Mouse (Mus musculus): ENCODE measurements at regions not wholly inside any gene's neighbourhood (a gene's known extent, or its start where the extent isn't known, plus 50 kb on each side); places are given as distances from the start of the nearest gene placed in this dataset.

DNA sequence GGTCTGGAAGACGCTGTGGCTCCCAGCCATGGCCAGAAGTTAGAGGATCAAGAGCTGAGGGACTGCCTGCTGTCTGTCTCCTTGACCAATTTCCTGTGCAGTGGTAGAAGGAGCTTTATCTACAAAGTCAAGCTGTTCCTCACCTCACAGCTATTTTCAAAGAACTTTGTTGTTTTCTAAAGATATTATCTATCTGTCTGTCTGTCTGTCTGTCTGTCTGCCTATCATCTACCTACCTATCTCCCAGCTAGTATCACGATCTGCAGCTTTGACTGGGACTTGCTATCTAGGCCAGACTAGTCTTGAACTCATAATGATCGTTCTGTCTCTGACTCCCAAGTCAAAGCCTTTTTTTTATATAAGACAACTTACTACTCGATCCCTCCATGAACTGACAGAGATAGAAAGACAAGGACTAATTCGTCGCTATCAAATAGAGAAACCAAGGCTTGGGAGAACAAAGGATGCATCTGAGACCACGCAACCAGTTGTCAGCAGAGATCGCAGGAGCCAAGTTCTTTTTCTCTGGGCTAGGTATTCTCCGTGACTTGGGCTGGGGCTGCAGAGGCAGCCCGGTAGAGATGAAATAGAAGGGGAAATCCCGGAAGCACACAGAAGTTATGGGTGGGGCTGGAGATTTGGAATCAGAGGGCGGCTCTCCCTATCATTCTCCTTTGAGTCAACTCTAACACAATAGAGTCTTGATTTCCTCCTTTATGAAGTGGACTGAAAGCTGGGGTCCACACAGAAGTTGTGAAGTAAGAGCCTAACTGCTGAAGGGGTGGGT, 59.2 kb upstream of the Haao start:
- TF ChIP-seq POLR2A (IDR thresholded peaks at IDR 0.05; ENCODE audit: insufficient read length, low read depth) (no peak), POLR2AphosphoS2 (IDR thresholded peaks at IDR 0.05; ENCODE audit: insufficient read length, low read depth) (no peak), MYOD1 (IDR thresholded peaks at IDR 0.05; ENCODE audit: control insufficient read depth in 1 of 3, insufficient read length in 2 of 3, low read depth in 2 of 3) (no peak), MYOG (IDR thresholded peaks at IDR 0.05; ENCODE audit: control insufficient read depth in 1 of 3, insufficient read depth in 1 of 3, insufficient read length in 2 of 3, low read depth in 2 of 3) (no peak)
